Mouse (Mus musculus) intestine, postnatal 0 days (tissue): ENCODE measurements around the gene Cdc123. TPM values are rescaled to one million over a fixed set of nuclear protein-coding genes. Genes with fewer than 3 reads are reported as not detected.

Source experiments
- ATAC-seq: fragments of 200-750 bp; cut with Nextera tagmentation; 2 replicates; pipeline ENCODE4 v1.8.0; 2017; ENCODE audit warnings: mild to moderate bottlenecking, moderate TSS enrichment, moderate library complexity
- H3K27ac ChIP-seq: fragments of 300-500 bp; sonication (generic); 2 replicates; pipeline ENCODE4 v1.5.1; 2014; ENCODE audit warnings: mild to moderate bottlenecking, low read depth, low read length, moderate library complexity
- H3K27me3 ChIP-seq: fragments of 300-500 bp; sonication (generic); replicated peaks from 2 replicates; pipeline ENCODE4 v1.6.1; 2014; ENCODE audit warnings: low read length, mixed read lengths; ENCODE audit not compliant: control insufficient read depth, insufficient read depth
- H3K36me3 ChIP-seq: fragments of 300-500 bp; sonication (generic); 2 replicates; pipeline ENCODE4 v1.6.1; 2014; ENCODE audit warnings: mild to moderate bottlenecking, moderate library complexity; ENCODE audit not compliant: control insufficient read depth, insufficient read depth
- H3K4me1 ChIP-seq: fragments of 300-500 bp; sonication (generic); replicated peaks from 2 replicates; pipeline ENCODE4 v1.6.1; 2014; ENCODE audit warnings: antibody characterized with exemption, low read length, mixed read lengths; ENCODE audit not compliant: control insufficient read depth, insufficient read depth
- H3K4me2 ChIP-seq: fragments of 300-500 bp; sonication (generic); replicated peaks from 2 replicates; pipeline ENCODE4 v1.6.1; 2014; ENCODE audit warnings: low read depth, mild to moderate bottlenecking, moderate library complexity
- H3K4me3 ChIP-seq: fragments of 300-500 bp; sonication (generic); 2 replicates; pipeline ENCODE4 v1.5.1; 2014; ENCODE audit warnings: low read depth, low read length
- H3K9ac ChIP-seq: fragments of 300-500 bp; sonication (generic); 2 replicates; pipeline ENCODE4 v1.6.1; 2014; ENCODE audit warnings: mild to moderate bottlenecking, low read depth, low read length
- H3K9me3 ChIP-seq: fragments of 300-500 bp; sonication (generic); 2 replicates; pipeline ENCODE4 v1.6.1; 2016; ENCODE audit warnings: mixed run types; ENCODE audit not compliant: control insufficient read depth
- CTCF ChIP-seq: sonication (generic); IDR thresholded peaks from 2 replicates; pipeline ENCODE4 v1.5.1; 2016; ENCODE audit warnings: low read depth, mild to moderate bottlenecking, control low read depth, antibody characterized with exemption, moderate library complexity
- WGBS: fragments of 180-500 bp; shearing (Covaris S2); extraction: QIAGEN DNeasy Blood & Tissue Kit; methylation state at CpG from one replicate; pipeline ENCODE4 v1.1.7; 2014; 5-methylcytosine and 5-hydroxymethylcytosine counted together
- polyA plus RNA-seq: library from polyadenylated mRNA; unstranded; fragments of >200 nt; fragmentation: Nextera tagmentation; extraction: Ambion mirVana; gene quantifications from 2 replicates; pipeline ENCODE4 v1.2.1, GENCODE M21; 2015

Cdc123 gene
- polyA plus RNA-seq, 1 experiment from 2014 or later, result 129 TPM

DNA sequence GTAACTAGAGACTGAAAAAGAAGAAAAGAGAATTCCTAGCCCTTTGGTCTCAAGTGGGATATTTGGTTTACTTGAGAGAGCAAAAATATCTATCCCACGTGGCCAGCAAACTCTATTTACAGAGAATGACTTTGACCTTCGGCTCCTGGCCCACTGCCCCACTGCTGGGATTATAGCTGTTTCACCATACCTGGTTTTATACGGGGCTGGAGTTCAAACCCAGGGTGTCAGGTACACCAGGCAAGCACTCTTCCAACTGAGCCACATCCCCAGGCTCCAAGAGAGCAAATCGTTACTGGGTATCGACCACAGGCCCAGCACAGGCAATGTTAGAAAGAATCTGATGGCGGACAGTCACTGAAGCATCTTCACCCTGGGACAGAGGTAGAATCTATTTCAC is 95.8 kb downstream of the Cdc123 start:
- no peaks in the 10 kb centered on the region for H3K27me3 ChIP-seq
- no peak overlapping the region for H3K4me3 ChIP-seq
- ATAC-seq, result no peak
- H3K36me3 ChIP-seq, result no peaks in the 10 kb centered on the region
- H3K9me3 ChIP-seq, result no peaks in the 10 kb centered on the region
- no peak overlapping the region for H3K27ac ChIP-seq
- H3K9ac ChIP-seq, result no peak overlapping the region
- TF ChIP-seq CTCF, result no peak
- H3K4me2 ChIP-seq, result no peak overlapping the region
- no peaks in the 10 kb centered on the region for H3K4me1 ChIP-seq
- WGBS, result 55% methylated on average over 6 of the region's 6 CpGs

DNA sequence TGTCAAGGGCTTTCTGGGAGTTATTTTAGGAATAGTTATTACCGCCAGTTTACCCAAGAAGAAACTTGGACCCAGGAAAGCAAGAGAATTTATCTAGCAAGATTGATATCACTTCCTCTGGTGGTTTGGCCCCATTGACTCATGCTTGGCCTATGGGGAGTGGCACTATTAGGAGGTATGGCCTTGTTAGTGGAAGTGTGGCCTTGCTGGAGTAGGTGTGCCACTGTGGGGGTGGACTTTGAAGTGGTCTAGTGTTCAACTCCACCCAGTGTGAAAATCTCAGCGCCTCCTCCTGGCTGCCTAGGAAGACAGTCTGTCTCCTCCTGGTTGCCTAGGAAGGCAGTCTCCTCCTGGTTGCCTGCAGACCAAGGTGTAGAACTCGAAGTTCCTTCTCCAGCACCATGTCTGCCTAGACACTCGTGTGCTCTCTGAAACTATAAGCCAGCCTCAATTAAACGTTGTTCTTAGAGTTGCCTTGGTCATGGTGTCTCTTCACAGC is 97.4 kb downstream of the Cdc123 start:
- H3K4me2 ChIP-seq, result no peak overlapping the region
- no peaks in the 10 kb centered on the region for H3K27me3 ChIP-seq
- H3K27ac ChIP-seq, result no peak overlapping the region
- peak; percentile 76 for ATAC-seq
- no peak overlapping the region for H3K9ac ChIP-seq
- no peaks in the 10 kb centered on the region for H3K4me1 ChIP-seq
- peak; percentile 51 for TF ChIP-seq CTCF
- no peaks in the 10 kb centered on the region for H3K36me3 ChIP-seq
- H3K9me3 ChIP-seq, result no peaks in the 10 kb centered on the region
- no peak overlapping the region for H3K4me3 ChIP-seq
- 60% methylated on average over 5 of the region's 5 CpGs for WGBS

- Histone ChIP-seq H3K4me2 (peak overlapping the region; percentile 38; the same call in 1 of the 2 replicates), H3K9me3 (no peaks in the 10 kb centered on the region), H3K27ac (no peak overlapping the region), H3K36me3 (no peaks in the 10 kb centered on the region), H3K4me1 (no peaks in the 10 kb centered on the region), H3K4me3 (no peak overlapping the region), H3K27me3 (no peaks in the 10 kb centered on the region), H3K9ac (no peak overlapping the region)
- ATAC-seq, result no peak
- 64% methylated on average over 12 of the region's 12 CpGs for WGBS
- no peak for TF ChIP-seq CTCF
Measured at GRCm38 (mm10) chr2:5746529-5746928, 98.4 kb downstream of the Cdc123 start.

Other genes with a start within 250 kb of the Cdc123 start
- gene Camk1d, start 130.6 kb downstream of the Cdc123 start, polyA plus RNA-seq, result 11.3 and 14.0 TPM in 2 replicates
- gene Nudt5, start 145 bp downstream of the Cdc123 start, polyA plus RNA-seq, result 22.9 and 24.1 TPM in 2 replicates
- 0.22 and 0.47 TPM in 2 replicates for gene Gm13199, start 17.8 kb upstream of the Cdc123 start, polyA plus RNA-seq
- 17.4 and 17.5 TPM in 2 replicates for gene Sec61a2, start 50.3 kb upstream of the Cdc123 start, polyA plus RNA-seq
- gene Dhtkd1, start 97.6 kb upstream of the Cdc123 start, polyA plus RNA-seq, result 0.26 and 0.27 TPM in 2 replicates
- 5.1 and 5.2 TPM in 2 replicates for gene Upf2, start 106.3 kb upstream of the Cdc123 start, polyA plus RNA-seq